Mouse (Mus musculus): Measurements from ENCODE around the gene Acvr1b. TPM values are rescaled to one million over a fixed set of nuclear protein-coding genes. Genes with fewer than 3 reads are reported as not detected.

Acvr1b gene
- polyA plus RNA-seq, 1 experiment: 54.5 TPM

- WGBS: 65% methylated on average over 6 of the region's 6 CpGs
- Histone ChIP-seq H3K27ac (ENCODE audit: insufficient read depth, low read length) (no peak overlapping the region), H3K27me3 (ENCODE audit: control insufficient read depth, insufficient read depth, low read length) (no peaks in the 10 kb centered on the region), H3K4me1 (ENCODE audit: control insufficient read depth, insufficient read depth, low read length) (no peaks in the 10 kb centered on the region), H3K4me3 (replicated peaks; ENCODE audit: insufficient read depth, low read depth, low read length) (no peak overlapping the region)
- TF ChIP-seq CTCF (IDR thresholded peaks at IDR 0.05; ENCODE audit: borderline replicate concordance, insufficient read depth, low read depth, low read length) (no peak), POLR2A (IDR thresholded peaks at IDR 0.05; ENCODE audit: borderline replicate concordance, insufficient read depth, low read length) (no peak)
- no peak for DNase-seq
Observed at GRCm38 (mm10) chr15:101147910-101148273, 26.0 kb upstream of the Acvr1b start.

- Histone ChIP-seq H3K4me1 (ENCODE audit: control insufficient read depth, insufficient read depth, low read length) (no peaks in the 10 kb centered on the region), H3K27ac (ENCODE audit: insufficient read depth, low read length) (no peak overlapping the region), H3K4me3 (replicated peaks; ENCODE audit: insufficient read depth, low read depth, low read length) (no peak overlapping the region), H3K27me3 (ENCODE audit: control insufficient read depth, insufficient read depth, low read length) (no peaks in the 10 kb centered on the region)
- 77% methylated on average over 6 of the region's 6 CpGs for WGBS
- no peak for DNase-seq
- TF ChIP-seq CTCF (IDR thresholded peaks at IDR 0.05; ENCODE audit: borderline replicate concordance, insufficient read depth, low read depth, low read length) (no peak), POLR2A (IDR thresholded peaks at IDR 0.05; ENCODE audit: borderline replicate concordance, insufficient read depth, low read length) (no peak)
Observed at GRCm38 (mm10) chr15:101148604-101149003, 25.3 kb upstream of the Acvr1b start.

GRCm38 (mm10) chr15:101151409-101152261, 22.2 kb upstream of the Acvr1b start:
- H3K4me1 ChIP-seq (ENCODE audit: control insufficient read depth, insufficient read depth, low read length): no peaks in the 10 kb centered on the region
- no peak for DNase-seq
- H3K27me3 ChIP-seq (ENCODE audit: control insufficient read depth, insufficient read depth, low read length): no peaks in the 10 kb centered on the region
- H3K27ac ChIP-seq (ENCODE audit: insufficient read depth, low read length): no peak overlapping the region
- 83% methylated on average over 9 of the region's 9 CpGs for WGBS
- H3K4me3 ChIP-seq (replicated peaks; ENCODE audit: insufficient read depth, low read depth, low read length): no peak overlapping the region
- TF ChIP-seq POLR2A (IDR thresholded peaks at IDR 0.05; ENCODE audit: borderline replicate concordance, insufficient read depth, low read length) (no peak), CTCF (IDR thresholded peaks at IDR 0.05; ENCODE audit: borderline replicate concordance, insufficient read depth, low read depth, low read length) (no peak)

- TF ChIP-seq CTCF (IDR thresholded peaks at IDR 0.05; ENCODE audit: borderline replicate concordance, insufficient read depth, low read depth, low read length) (no peak), POLR2A (IDR thresholded peaks at IDR 0.05; ENCODE audit: borderline replicate concordance, insufficient read depth, low read length) (no peak)
- Histone ChIP-seq H3K4me3 (replicated peaks; ENCODE audit: insufficient read depth, low read depth, low read length) (no peak overlapping the region), H3K27me3 (ENCODE audit: control insufficient read depth, insufficient read depth, low read length) (no peaks in the 10 kb centered on the region), H3K4me1 (ENCODE audit: control insufficient read depth, insufficient read depth, low read length) (no peaks in the 10 kb centered on the region), H3K27ac (ENCODE audit: insufficient read depth, low read length) (no peak overlapping the region)
- 81% methylated on average over 7 of the region's 7 CpGs for WGBS
- no peak for DNase-seq
Observed at GRCm38 (mm10) chr15:101154700-101155616, 18.9 kb upstream of the Acvr1b start.

GRCm38 (mm10) chr15:101160128-101160527, 13.7 kb upstream of the Acvr1b start:
- Histone ChIP-seq H3K4me1 (ENCODE audit: control insufficient read depth, insufficient read depth, low read length) (no peaks in the 10 kb centered on the region), H3K27ac (ENCODE audit: insufficient read depth, low read length) (no peak overlapping the region), H3K4me3 (replicated peaks; ENCODE audit: insufficient read depth, low read depth, low read length) (no peak overlapping the region), H3K27me3 (ENCODE audit: control insufficient read depth, insufficient read depth, low read length) (no peaks in the 10 kb centered on the region)
- DNase-seq: no peak
- TF ChIP-seq POLR2A (IDR thresholded peaks at IDR 0.05; ENCODE audit: borderline replicate concordance, insufficient read depth, low read length) (no peak), CTCF (IDR thresholded peaks at IDR 0.05; ENCODE audit: borderline replicate concordance, insufficient read depth, low read depth, low read length) (no peak)
- WGBS: 15% methylated on average over 1 of the region's 1 CpGs

- WGBS: 32% methylated on average over 7 of the region's 7 CpGs
- Histone ChIP-seq H3K4me1 (ENCODE audit: control insufficient read depth, insufficient read depth, low read length) (peaks cover 2% of the 10 kb centered on the region), H3K27ac (ENCODE audit: insufficient read depth, low read length) (no peak overlapping the region), H3K4me3 (replicated peaks; ENCODE audit: insufficient read depth, low read depth, low read length) (no peak overlapping the region), H3K27me3 (ENCODE audit: control insufficient read depth, insufficient read depth, low read length) (no peaks in the 10 kb centered on the region)
- TF ChIP-seq POLR2A (IDR thresholded peaks at IDR 0.05; ENCODE audit: borderline replicate concordance, insufficient read depth, low read length) (no peak), CTCF (IDR thresholded peaks at IDR 0.05; ENCODE audit: borderline replicate concordance, insufficient read depth, low read depth, low read length) (no peak)
- DNase-seq: no peak
Observed at GRCm38 (mm10) chr15:101160591-101160990, 13.3 kb upstream of the Acvr1b start.

GRCm38 (mm10) chr15:101161534-101161933, 12.3 kb upstream of the Acvr1b start:
- DNase-seq: no peak
- peaks cover 7% of the 10 kb centered on the region for H3K4me1 ChIP-seq (ENCODE audit: control insufficient read depth, insufficient read depth, low read length)
- no peak overlapping the region for H3K27ac ChIP-seq (ENCODE audit: insufficient read depth, low read length)
- H3K4me3 ChIP-seq (replicated peaks; ENCODE audit: insufficient read depth, low read depth, low read length): no peak overlapping the region
- TF ChIP-seq POLR2A (IDR thresholded peaks at IDR 0.05; ENCODE audit: borderline replicate concordance, insufficient read depth, low read length) (no peak), CTCF (IDR thresholded peaks at IDR 0.05; ENCODE audit: borderline replicate concordance, insufficient read depth, low read depth, low read length) (no peak)
- H3K27me3 ChIP-seq (ENCODE audit: control insufficient read depth, insufficient read depth, low read length): no peaks in the 10 kb centered on the region
- WGBS: 87% methylated on average over 7 of the region's 7 CpGs
